Mouse (Mus musculus) liver, postnatal 0 days (tissue): ENCODE results near the gene Ptprc.
A peak's percentile ranks its signal among the peaks of the same experiment; 100 is the strongest.

ENCODE experiments used
- CTCF ChIP-seq: sonication (generic); IDR thresholded peaks from 2 replicates; pipeline ENCODE4 v1.5.1; 2016; ENCODE audit warnings: antibody characterized with exemption, low read depth
- EP300 ChIP-seq: IDR thresholded peaks from 2 replicates; pipeline ENCODE4 v1.6.1; 2016; ENCODE audit warnings: antibody characterized with exemption, low read depth, mild to moderate bottlenecking

GRCm38 (mm10) chr1:138191689-138192508 lies 16.4 kb upstream of the Ptprc start:
- 0 out of 2 replicates have a peak, but pooled peaks have one; percentile 1 for TF ChIP-seq CTCF
- TF ChIP-seq EP300, result no peak
